Mouse (Mus musculus): ENCODE data around the gene Actbl2. TPM values are rescaled to one million over a fixed set of nuclear protein-coding genes. Genes with fewer than 3 reads are reported as not detected.

Gene Actbl2
- polyA plus RNA-seq, 1 experiment = not detected

- H3K4me1 ChIP-seq (ENCODE audit: control insufficient read depth, insufficient read depth, insufficient read length, low read length) = no peaks in the 10 kb centered on the region
- no peak overlapping the region for H3K4me3 ChIP-seq (ENCODE audit: insufficient read depth, low read depth, low read length)
- no peak overlapping the region for H3K27ac ChIP-seq (replicated peaks; ENCODE audit: low read depth, low read length)
These were observed 42.8 kb downstream of the Actbl2 start for GRCm38 (mm10) chr13:111297614-111298013.

GRCm38 (mm10) chr13:111299145-111299713 lies 44.4 kb downstream of the Actbl2 start:
- Histone ChIP-seq H3K27ac (replicated peaks; ENCODE audit: low read depth, low read length) (no peak overlapping the region), H3K4me3 (ENCODE audit: insufficient read depth, low read depth, low read length) (no peak overlapping the region)

GRCm38 (mm10) chr13:111300846-111301245 lies 46.0 kb downstream of the Actbl2 start:
- Histone ChIP-seq H3K4me3 (ENCODE audit: insufficient read depth, low read depth, low read length) (no peak overlapping the region), H3K4me1 (ENCODE audit: control insufficient read depth, insufficient read depth, insufficient read length, low read length) (no peaks in the 10 kb centered on the region), H3K27ac (replicated peaks; ENCODE audit: low read depth, low read length) (no peak overlapping the region)

More at GRCm38 (mm10) chr13:111299145-111299713, 44.4 kb downstream of the Actbl2 start:
- no peaks in the 10 kb centered on the region for H3K4me1 ChIP-seq (ENCODE audit: control insufficient read depth, insufficient read depth, insufficient read length, low read length)

- Histone ChIP-seq H3K4me3 (ENCODE audit: insufficient read depth, low read depth, low read length) (no peak overlapping the region), H3K27ac (replicated peaks; ENCODE audit: low read depth, low read length) (no peak overlapping the region), H3K4me1 (ENCODE audit: control insufficient read depth, insufficient read depth, insufficient read length, low read length) (no peaks in the 10 kb centered on the region)
These were observed 46.6 kb downstream of the Actbl2 start for GRCm38 (mm10) chr13:111301431-111301830.

GRCm38 (mm10) chr13:111304194-111304593 lies 49.4 kb downstream of the Actbl2 start:
- H3K4me1 ChIP-seq (ENCODE audit: control insufficient read depth, insufficient read depth, insufficient read length, low read length) = no peaks in the 10 kb centered on the region
- no peak overlapping the region for H3K27ac ChIP-seq (replicated peaks; ENCODE audit: low read depth, low read length)
- H3K4me3 ChIP-seq (ENCODE audit: insufficient read depth, low read depth, low read length) = no peak overlapping the region

- Histone ChIP-seq H3K27ac (replicated peaks; ENCODE audit: low read depth, low read length) (no peak overlapping the region), H3K4me3 (ENCODE audit: insufficient read depth, low read depth, low read length) (no peak overlapping the region), H3K4me1 (ENCODE audit: control insufficient read depth, insufficient read depth, insufficient read length, low read length) (no peaks in the 10 kb centered on the region)
These were observed 49.9 kb downstream of the Actbl2 start for GRCm38 (mm10) chr13:111304736-111305135.

Other genes starting within 250 kb of the Actbl2 start
- 43.1 and 62.8 TPM in 2 replicates for gene Gpbp1, start 235.1 kb downstream of the Actbl2 start, polyA plus RNA-seq (2012; ENCODE audit: insufficient read depth, insufficient read length, missing spikeins)

All from brown adipose tissue, adult 24 weeks (tissue).